Mouse (Mus musculus) c-Kit-positive CD71-positive TER-119-negative erythroid progenitor cells, embryonic 14.5 days (primary cell): ENCODE measurements around the gene Insl6.

Experiments
- DNase-seq: peaks from one replicate; pipeline ENCODE4 v3.0.0-alpha.2; 2013; ENCODE audit warnings: low read depth

Gene Insl6

GRCm38 (mm10) chr19:29287863-29288262, 37.3 kb downstream of the Insl6 start:
- DNase-seq, result no peak

GRCm38 (mm10) chr19:29285451-29285869, 39.7 kb downstream of the Insl6 start:
- no peak for DNase-seq

- no peak for DNase-seq
These were observed 46.1 kb downstream of the Insl6 start for GRCm38 (mm10) chr19:29278944-29279587.

GRCm38 (mm10) chr19:29276414-29276813, 48.7 kb downstream of the Insl6 start:
- no peak for DNase-seq

GRCm38 (mm10) chr19:29272011-29272809, 52.9 kb downstream of the Insl6 start:
- no peak for DNase-seq
